Mouse (Mus musculus): ENCODE measurements around the gene Chrdl1. TPM values are rescaled to one million over a fixed set of nuclear protein-coding genes. Genes with fewer than 3 reads are reported as not detected.

Gene Chrdl1
- 10 to 100 TPM; 15.4 to 25.4 TPM for total RNA-seq (2021)
- long read RNA-seq, experiment 1, full-length matches to known transcripts: 11 of 16 reads
- long read RNA-seq, experiment 1, partial matches to known transcripts: 3 of 16 reads
- long read RNA-seq, experiment 1, other reads (novel, unspliced or antisense): 2 of 16 reads
- long read RNA-seq, experiment 2, full-length matches to known transcripts: 7 of 18 reads
- long read RNA-seq, experiment 2, partial matches to known transcripts: 6 of 18 reads
- long read RNA-seq, experiment 2, other reads (novel, unspliced or antisense): 5 of 18 reads

DNA sequence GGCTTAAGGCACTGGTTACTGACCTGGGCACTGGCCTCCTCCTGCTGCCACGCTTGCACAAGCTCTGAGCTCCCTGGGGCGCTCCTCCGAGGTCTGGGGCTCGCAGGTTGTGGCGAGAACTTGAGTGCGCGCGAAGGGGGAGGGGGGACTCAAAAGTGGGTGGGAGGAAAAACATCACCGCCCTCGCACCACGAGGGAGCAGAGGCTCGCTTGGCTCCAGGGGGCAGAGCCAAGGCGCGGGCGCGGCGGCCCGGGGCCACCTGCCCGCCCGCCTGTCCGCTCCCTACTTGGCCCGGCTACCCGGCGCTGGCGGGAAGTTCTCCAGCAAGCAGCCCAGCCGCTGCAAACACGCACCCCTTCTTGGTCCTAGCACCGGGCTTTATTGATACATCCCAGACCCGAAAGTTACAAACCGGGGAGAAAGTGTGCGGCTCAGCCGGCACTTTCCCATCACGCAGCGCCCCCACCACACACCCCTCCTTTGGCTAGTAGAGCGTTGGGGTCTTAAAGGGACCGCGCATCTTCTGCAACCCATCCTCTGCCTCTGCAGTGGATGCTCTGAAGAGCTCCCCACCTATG, at the start of gene Chrdl1:
Gene Chrdl1, minus strand, starts transcription at position 472 of the 579 bp plus-strand sequence.
- intact Hi-C loops (cut with DNase I): no loop called here
- peak in 1 of 2 experiments; percentile 2 for DNase-seq (ENCODE audit: low spot score in 2 of 2)

DNA sequence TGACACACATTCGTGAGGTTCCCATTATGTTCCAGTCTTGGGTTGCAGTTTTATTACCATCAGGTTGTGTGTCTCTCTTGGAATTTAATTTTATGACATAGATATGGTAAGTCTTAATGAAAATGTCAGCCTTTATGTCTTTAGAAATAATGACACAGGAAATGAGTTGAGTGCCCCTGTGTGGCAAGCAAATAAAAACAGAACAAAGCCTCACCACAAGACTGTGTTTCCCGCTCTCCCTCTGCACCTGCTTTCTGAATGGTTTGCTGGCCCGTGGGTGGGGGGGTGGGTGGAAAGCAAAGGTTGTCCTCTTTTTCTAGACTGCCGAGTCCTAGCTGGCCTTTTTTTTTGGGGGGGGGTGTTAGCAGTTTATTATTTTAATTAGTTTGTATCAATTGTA, 48.6 kb upstream of the Chrdl1 start:
- intact Hi-C loops (cut with DNase I): loop anchor here (5.0 kb wide), 1 partner anchor 620 kb away; no protein-coding TSS in a partner anchor
- no peak for DNase-seq (ENCODE audit: low spot score in 2 of 2)

DNA sequence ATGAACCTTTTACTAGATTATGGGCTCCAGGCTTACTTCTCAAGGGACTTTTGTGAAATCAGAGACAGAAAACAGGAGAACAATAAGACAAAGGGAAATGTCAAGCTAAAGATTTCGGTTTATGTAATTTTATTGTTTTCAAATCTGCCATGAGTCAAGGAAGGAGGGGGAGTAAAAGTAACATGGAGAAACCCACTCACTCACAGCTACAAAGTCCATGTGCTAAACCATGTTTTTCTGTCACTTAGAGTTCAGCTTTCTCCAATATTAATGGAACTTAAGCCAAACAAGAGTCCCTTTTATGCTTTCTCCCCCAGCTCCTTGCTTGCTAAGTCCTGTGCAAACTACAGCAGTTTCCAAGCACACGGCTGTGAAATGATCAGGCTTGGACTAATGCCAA, 10.5 kb upstream of the Chrdl1 start:
- no peak for DNase-seq (ENCODE audit: low spot score in 2 of 2)
- intact Hi-C loops (cut with DNase I): no loop called here

DNA sequence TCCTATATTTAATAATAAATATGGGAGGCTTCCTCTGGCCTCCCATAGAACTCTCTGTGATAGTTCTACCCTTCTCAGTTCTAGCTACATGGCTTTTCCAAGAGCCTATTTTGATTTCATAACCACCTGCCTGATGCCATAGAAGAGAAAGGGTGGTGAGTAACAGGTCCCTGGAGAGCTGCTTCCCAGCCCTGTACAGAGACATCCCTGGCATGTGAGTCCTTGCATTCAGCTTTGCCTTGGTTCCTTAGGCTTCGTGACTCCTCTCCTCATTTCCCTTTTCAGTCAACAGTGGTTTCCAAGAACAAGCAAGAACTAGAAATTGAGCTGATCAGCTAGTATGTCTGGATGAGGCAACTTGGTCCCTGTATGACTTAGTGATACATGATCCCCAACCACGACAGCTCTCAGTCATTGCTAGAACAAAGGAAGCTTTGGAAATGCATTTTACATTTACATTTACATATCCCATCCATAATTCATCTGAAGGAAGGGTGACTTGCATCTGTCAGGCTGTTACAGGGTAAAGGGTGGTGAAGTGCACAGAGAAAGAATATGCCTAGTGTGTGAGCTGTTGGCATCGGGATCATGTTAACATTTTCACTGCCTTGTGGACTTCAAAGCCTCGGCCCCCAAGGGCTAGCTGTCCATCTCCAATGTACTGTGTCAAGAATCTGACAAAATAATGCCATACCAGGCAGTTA, 27.7 kb downstream of the Chrdl1 start:
- intact Hi-C loops (cut with DNase I): no loop called here

DNA sequence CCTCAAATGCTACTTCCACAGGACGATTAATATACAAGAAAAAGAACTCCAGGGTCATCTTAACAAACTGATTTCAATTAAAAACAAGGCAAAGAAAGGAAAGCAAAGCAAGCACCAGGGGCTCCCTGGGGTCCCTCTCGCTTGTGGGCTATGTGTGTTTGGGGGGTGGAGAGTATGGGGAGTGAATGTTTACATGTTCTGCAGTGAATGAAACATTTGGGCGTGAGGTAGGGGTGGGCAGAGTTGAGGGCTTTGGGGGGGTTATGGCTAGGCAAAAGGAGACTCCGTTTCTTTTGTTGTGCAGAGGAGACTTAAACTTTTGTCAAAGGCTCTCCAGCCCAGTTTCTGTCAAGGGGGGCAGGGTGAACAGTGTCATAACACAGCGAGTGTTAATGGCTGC, 46.8 kb downstream of the Chrdl1 start:
- no peak for DNase-seq (ENCODE audit: low spot score in 2 of 2)
- intact Hi-C loops (cut with DNase I): no loop called here

More for the DNA sequence above, 27.7 kb downstream of the Chrdl1 start:
- no peak for DNase-seq (ENCODE audit: low spot score in 2 of 2)

DNA sequence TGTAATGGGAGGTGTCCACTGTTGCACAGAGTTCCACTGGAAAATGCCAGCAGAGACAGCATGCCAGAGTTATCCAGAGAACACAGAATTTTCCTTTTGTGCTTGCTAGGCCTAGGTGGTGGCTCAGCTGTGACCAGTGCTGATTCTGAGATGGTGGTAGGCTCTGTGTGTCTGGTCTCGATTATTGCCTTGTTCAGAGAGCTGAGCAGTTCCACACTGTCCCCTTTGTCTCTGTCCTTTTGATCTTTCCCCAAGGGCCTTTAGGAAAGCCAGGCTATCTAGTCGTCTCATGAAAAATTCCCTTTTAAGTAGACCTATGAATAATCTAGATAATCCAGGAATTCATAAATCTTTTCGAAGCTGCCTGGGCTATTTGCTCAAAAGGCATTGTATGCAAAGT, 47.3 kb downstream of the Chrdl1 start:
- DNase-seq (ENCODE audit: low spot score in 2 of 2): no peak
- intact Hi-C loops (cut with DNase I): no loop called here

DNA sequence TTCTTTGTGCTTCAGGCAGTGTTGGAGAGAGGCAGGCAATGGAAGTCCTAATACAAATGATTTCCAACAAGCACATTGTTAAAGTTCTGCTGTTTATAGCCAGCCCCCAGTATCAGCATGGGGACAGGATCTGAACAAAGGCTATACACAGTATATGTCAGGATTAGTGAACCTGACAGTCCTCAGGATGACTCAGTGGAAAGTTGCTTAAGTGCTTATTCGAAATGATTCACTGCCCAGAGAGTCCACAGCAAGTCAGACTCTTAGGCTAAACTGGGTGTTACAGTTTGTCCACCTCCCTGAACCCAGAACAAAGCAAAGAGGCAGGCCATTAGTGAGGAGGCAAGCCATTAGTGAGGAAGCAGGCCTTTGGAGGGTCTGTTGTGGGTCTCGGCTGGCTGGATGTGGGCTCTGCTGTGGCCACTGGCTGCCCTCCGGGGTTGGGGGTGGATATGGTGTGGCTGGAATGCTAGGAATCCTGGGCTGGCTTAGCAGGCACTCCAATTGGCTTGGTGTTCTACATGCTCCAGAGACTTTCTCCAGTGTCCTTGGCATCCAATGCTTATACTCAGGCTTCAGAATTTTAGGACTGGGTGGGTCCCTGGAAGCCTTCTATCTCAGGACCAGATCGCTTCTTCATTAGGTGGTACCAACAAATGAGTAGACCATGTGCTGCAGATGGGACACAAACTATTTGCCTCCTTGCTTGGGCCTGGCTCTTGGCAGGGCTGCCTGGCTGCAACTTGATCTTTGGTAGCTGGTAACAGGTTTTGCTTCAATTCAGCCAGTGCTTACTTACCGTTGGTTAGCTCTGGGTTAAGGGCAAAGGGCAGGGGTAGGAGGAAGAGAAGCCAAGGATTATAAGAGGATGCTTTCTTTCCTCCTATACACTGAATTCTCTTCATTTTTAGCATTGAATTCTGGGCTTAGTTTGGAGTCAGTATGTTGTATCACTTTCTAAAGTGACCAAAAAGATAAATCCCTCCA, 49.3 kb downstream of the Chrdl1 start:
- no peak for DNase-seq (ENCODE audit: low spot score in 2 of 2)
- intact Hi-C loops (cut with DNase I): no loop called here

DNA sequence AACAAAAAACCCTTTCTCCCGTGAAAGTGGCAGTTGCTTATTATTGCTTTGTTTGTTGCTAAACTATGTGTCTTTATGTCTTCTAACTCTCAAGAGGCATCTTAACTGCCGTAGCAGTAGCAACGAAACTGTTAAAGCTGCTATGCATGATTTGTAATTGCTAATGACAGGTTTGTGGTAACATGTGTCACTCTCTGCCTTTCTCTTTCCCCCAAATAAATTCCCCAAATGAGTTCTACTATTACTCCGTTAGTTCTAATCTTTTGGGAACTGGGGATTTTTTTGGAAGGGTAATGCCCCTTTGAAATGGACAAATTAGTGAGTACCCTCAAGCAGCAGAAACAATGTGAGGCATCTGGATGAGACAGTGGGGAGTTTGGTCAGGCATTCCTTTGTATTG, 55.9 kb downstream of the Chrdl1 start:
- no peak for DNase-seq (ENCODE audit: low spot score in 2 of 2)
- intact Hi-C loops (cut with DNase I): no loop called here

DNA sequence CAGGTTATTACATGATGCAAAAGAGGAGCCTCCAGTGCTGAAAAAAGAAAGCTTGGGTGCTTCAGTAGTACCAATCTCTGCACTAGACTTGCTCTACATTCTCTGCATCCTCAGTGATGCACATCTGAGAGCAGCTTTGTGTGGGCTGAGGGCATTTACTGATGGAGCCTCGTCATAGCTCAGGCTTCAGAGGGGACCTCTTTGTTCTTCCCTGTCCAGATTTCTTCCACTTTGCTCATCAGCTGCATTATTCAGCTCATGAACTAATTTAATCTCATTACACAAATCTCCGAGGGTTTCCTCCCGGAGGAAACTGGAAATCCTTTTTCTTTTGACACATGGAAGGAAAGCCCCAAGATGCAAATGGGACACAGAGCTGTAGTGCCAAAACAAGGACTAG, 56.5 kb downstream of the Chrdl1 start:
- intact Hi-C loops (cut with DNase I): no loop called here

DNA sequence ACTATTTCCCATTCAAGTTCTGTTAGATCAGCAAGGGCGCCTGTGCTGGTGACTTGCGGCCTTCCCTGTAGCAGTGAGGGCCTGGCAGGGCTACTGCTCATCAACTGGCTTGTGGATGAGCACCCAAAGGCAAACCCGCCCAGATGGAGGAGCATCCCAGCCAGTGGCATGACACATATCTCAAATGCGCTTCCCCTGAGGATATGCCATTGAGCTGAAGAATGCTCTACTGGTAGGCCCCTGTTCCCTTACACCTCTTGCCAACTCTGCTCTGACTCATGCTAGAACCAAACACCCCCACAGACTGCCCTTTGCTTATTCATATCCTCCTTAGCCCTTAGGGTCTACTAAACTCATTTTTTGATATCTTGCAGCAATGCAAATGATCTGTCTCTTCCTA, 57.4 kb downstream of the Chrdl1 start:
- no peak for DNase-seq (ENCODE audit: low spot score in 2 of 2)

More for the DNA sequence above, 56.5 kb downstream of the Chrdl1 start:
- no peak for DNase-seq (ENCODE audit: low spot score in 2 of 2)

DNA sequence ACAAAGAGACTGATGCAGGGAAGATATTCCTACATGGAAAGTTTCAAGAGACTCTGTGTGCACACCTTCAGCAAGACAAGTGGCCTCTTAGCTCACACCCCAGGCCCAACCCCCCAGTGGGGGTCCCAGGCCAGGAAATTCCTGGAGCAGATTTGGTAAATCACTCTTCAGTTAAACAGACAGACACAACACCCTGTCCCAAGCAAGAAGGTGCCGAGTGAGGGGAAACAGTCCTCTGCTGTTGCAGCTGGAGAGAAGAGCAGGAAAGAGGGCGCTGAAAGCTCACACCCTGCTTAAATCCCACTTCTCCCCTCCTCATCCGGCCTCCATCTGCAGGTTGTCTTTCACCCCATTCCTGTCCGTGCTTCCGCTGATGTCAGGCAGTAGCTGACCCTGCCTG, 58.2 kb downstream of the Chrdl1 start:
- DNase-seq (ENCODE audit: low spot score in 2 of 2): no peak

More for the DNA sequence above, 57.4 kb downstream of the Chrdl1 start:
- intact Hi-C loops (cut with DNase I): no loop called here

DNA sequence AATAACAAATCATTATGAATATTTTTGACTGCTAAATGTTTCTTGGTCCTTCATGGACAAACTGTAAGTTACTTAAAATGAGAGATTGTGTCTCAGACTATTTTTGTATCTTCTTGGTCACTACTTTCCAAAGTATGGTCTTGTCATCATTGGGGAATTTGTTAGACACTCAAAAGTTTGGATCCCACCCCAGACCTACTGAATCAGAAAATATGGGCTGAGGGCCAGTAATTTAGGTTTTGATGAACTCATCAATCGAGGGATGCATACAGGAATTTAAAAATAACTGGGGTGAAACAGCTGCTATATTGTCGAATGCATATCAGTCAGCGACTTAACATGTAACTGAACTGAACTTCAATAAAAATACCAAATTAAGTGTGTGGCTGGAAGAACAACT, 80.9 kb downstream of the Chrdl1 start:
- no peak for DNase-seq (ENCODE audit: low spot score in 2 of 2)
- intact Hi-C loops (cut with DNase I): no loop called here

More for the DNA sequence above, 58.2 kb downstream of the Chrdl1 start:
- intact Hi-C loops (cut with DNase I): no loop called here

DNA sequence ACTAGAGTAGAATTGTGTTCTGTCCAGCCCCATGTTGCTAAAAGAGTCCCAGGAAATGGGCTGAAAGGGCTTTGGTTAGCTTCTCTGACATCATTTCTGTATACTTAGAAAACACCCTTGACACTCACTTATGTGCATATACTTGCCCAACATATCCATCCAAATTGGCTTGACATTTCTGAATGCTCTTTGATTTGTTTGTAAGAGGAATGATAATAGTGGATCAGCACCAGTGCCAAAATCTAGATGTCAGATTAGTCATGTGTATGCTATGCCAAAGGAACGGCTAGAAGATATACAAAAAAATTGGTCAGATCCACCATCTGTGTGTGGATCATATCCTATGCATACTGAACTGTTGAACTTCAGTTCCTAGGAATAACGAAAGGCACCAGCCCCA, 99.3 kb downstream of the Chrdl1 start:
- no peak for DNase-seq (ENCODE audit: low spot score in 2 of 2)
- intact Hi-C loops (cut with DNase I): no loop called here

DNA sequence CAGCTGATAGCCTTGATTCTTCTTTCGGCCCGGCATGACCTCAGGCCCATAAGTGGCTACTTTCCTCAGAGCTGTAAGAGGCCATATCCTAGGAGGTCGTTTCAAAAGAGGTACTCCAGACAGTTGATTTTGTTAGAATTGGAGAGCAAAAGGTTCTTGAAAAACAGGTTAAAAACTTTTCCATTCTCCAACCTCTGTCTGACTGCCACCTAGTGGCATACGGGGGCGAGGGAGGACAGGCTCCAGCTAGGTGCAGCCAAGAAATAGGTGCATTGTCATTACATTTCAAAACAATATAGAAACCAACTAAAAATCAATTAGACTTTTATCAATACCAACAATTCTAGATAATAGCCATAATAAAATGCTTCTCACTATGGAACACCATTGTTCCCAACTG, 118.9 kb downstream of the Chrdl1 start:
- DNase-seq (ENCODE audit: low spot score in 2 of 2): peak in 1 of 2 experiments; percentile 2
- intact Hi-C loops (cut with DNase I): loop anchor here (10.0 kb wide), 1 partner anchor 170 kb away; no protein-coding TSS in a partner anchor

DNA sequence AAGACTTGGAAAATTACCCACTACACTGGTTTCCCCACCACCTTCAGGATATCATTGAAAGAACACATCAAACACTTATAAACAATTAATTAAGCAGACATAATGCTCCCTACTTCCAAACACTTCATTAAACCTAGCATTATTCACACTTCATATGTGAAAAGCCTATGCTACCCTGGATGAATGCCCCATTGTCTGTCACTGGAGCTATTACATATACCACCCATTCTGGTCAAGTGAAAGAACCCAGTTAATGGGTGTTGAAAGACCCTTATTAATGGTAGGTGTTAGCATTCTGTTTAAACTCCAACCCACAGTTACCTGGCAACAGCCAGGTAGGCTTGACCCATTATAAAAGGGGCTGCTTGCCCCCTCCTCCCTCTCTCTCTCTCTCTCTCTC, 143.4 kb downstream of the Chrdl1 start:
- DNase-seq (ENCODE audit: low spot score in 2 of 2): no peak
- intact Hi-C loops (cut with DNase I): no loop called here

Other genes starting within 250 kb of the Chrdl1 start
- 100 to 1,000 TPM; 129 to 136 TPM for gene Pak3, start 124.3 kb upstream of the Chrdl1 start, total RNA-seq (2021)

Measured in left cerebral cortex, postnatal 14 days (tissue).